Mouse (Mus musculus) kidney, adult 2 months (tissue): ENCODE measurements around the gene Sart1. TPM values are rescaled to one million over a fixed set of nuclear protein-coding genes. Genes with fewer than 3 reads are reported as not detected.
"Not testable (repeated sequence)": the region's sequence is repeated elsewhere in the genome, so short reads cannot be mapped to it uniquely, and the experiment has no call there.

Experiments used
- DNase-seq: peaks from one replicate; pipeline ENCODE4 v3.0.0; 2021
- H3K27ac ChIP-seq: fragments of 200-500 bp; 2 replicates; pipeline ENCODE4 v1.5.1; 2012; ENCODE audit warnings: low read depth, low read length, control low read depth, inconsistent platforms; ENCODE audit not compliant: insufficient read depth
- H3K27me3 ChIP-seq: fragments of 200-500 bp; replicated peaks from 2 replicates; pipeline ENCODE4 v1.6.1; 2012; ENCODE audit warnings: mild to moderate bottlenecking, moderate library complexity, low read length, inconsistent platforms; ENCODE audit not compliant: control insufficient read depth, insufficient read depth
- H3K36me3 ChIP-seq: fragments of 200-500 bp; 2 replicates; pipeline ENCODE4 v1.6.1; 2012; ENCODE audit warnings: mild to moderate bottlenecking, moderate library complexity, low read length, inconsistent platforms; ENCODE audit not compliant: control insufficient read depth, insufficient read depth
- H3K4me1 ChIP-seq: fragments of 200-500 bp; 2 replicates; pipeline ENCODE4 v1.6.1; 2011; ENCODE audit warnings: low read length; ENCODE audit not compliant: control insufficient read depth, insufficient read depth
- H3K4me3 ChIP-seq: fragments of 200-500 bp; 2 replicates; pipeline ENCODE4 v1.5.1; 2011; ENCODE audit warnings: mild to moderate bottlenecking, low read depth, low read length, control low read depth; ENCODE audit not compliant: insufficient read depth
- CTCF ChIP-seq: fragments of 200-500 bp; conservative IDR thresholded peaks from 2 replicates; pipeline ENCODE4 v1.5.1; 2011; ENCODE audit warnings: low read depth, mild to moderate bottlenecking, control low read depth, low read length, moderate library complexity, mixed read lengths; ENCODE audit not compliant: insufficient read depth, insufficient read length
- POLR2A ChIP-seq: fragments of 200-500 bp; IDR thresholded peaks from one replicate; pipeline ENCODE4 v1.6.1; 2011; ENCODE audit warnings: low read depth, low read length, control low read depth
- WGBS: fragments of 180-500 bp; shearing (Covaris S2); methylation state at CpG from one replicate; pipeline ENCODE4 v1.1.7; 2018; 5-methylcytosine and 5-hydroxymethylcytosine counted together
- polyA plus RNA-seq: library from polyadenylated mRNA; depleted of rRNA; stranded (reverse); fragments of >200 nt; gene quantifications from 2 replicates; pipeline ENCODE4 v1.2.3, GENCODE M21; 2012

Sart1 gene
- polyA plus RNA-seq, 1 experiment = 27.4 TPM

GRCm38 (mm10) chr19:5406531-5407126, 18.1 kb upstream of the Sart1 start:
- not testable (repeated sequence) for H3K27me3 ChIP-seq, H3K36me3 ChIP-seq
- TF ChIP-seq POLR2A = peak; percentile 31
- H3K4me3 ChIP-seq = peak overlapping the region; percentile 89
- DNase-seq = peak; percentile 77
- peak overlapping the region; percentile 99 for H3K27ac ChIP-seq
- WGBS = 19% methylated on average over 24 of the region's 25 CpGs
- peaks cover 16% of the 10 kb centered on the region for H3K4me1 ChIP-seq

GRCm38 (mm10) chr19:5405924-5406323, 17.4 kb upstream of the Sart1 start:
- 17% methylated on average over 7 of the region's 7 CpGs for WGBS
- peak overlapping the region; percentile 93 for H3K27ac ChIP-seq
- no peak for DNase-seq
- H3K27me3 ChIP-seq = no peaks in the 10 kb centered on the region
- H3K36me3 ChIP-seq = no peaks in the 10 kb centered on the region
- H3K4me1 ChIP-seq = peaks cover 16% of the 10 kb centered on the region
- peak overlapping the region; percentile 30 for H3K4me3 ChIP-seq
- TF ChIP-seq POLR2A = no peak
- TF ChIP-seq CTCF = no peak

- TF ChIP-seq CTCF (no peak), POLR2A (no peak)
- Histone ChIP-seq H3K4me1 (peaks cover 4% of the 10 kb centered on the region; the same call in 1 of the 2 replicates), H3K27me3 (no peaks in the 10 kb centered on the region), H3K4me3 (no peak within 1 kb of the TSS), H3K27ac (no peak within 1 kb of the TSS), H3K36me3 (no peaks in the 10 kb centered on the region)
- 56% methylated on average over 8 of the region's 8 CpGs for WGBS
- no peak for DNase-seq
Measured at GRCm38 (mm10) chr19:5402293-5402692, 13.8 kb upstream of the Sart1 start, which contains the start of gene Tsga10ip. TSS of gene Tsga10ip (minus strand) at chr19:5402526.

GRCm38 (mm10) chr19:5401073-5401472, 12.6 kb upstream of the Sart1 start:
- WGBS = 79% methylated on average over 4 of the region's 4 CpGs

GRCm38 (mm10) chr19:5395371-5395770, 6.9 kb upstream of the Sart1 start:
- Histone ChIP-seq H3K36me3 (no peaks in the 10 kb centered on the region), H3K27me3 (no peaks in the 10 kb centered on the region), H3K4me1 (no peaks in the 10 kb centered on the region), H3K27ac (no peak overlapping the region), H3K4me3 (no peak overlapping the region)
- 71% methylated on average over 4 of the region's 4 CpGs for WGBS
- TF ChIP-seq POLR2A (no peak), CTCF (no peak)
- no peak for DNase-seq

More at GRCm38 (mm10) chr19:5401073-5401472, 12.6 kb upstream of the Sart1 start:
- not testable (repeated sequence) for H3K27ac ChIP-seq, H3K27me3 ChIP-seq, H3K4me3 ChIP-seq, H3K4me1 ChIP-seq, H3K36me3 ChIP-seq, DNase-seq

- 50% methylated on average over 10 of the region's 10 CpGs for WGBS
- Histone ChIP-seq H3K4me3 (no peak overlapping the region), H3K27me3 (no peaks in the 10 kb centered on the region), H3K27ac (no peak overlapping the region), H3K36me3 (no peaks in the 10 kb centered on the region), H3K4me1 (no peaks in the 10 kb centered on the region)
- TF ChIP-seq CTCF (no peak), POLR2A (no peak)
- DNase-seq = no peak
Measured at GRCm38 (mm10) chr19:5394168-5394567, 5.7 kb upstream of the Sart1 start.

- WGBS = 36% methylated on average over 4 of the region's 4 CpGs
- no peak overlapping the region for H3K27ac ChIP-seq
- peaks cover under 1% of the 10 kb centered on the region; the same call in 1 of the 2 replicates for H3K4me1 ChIP-seq
- H3K27me3 ChIP-seq = no peaks in the 10 kb centered on the region
- H3K4me3 ChIP-seq = no peak overlapping the region
- DNase-seq = peak; percentile 85
- no peaks in the 10 kb centered on the region for H3K36me3 ChIP-seq
- no peak for TF ChIP-seq CTCF
- no peak for TF ChIP-seq POLR2A
Measured at GRCm38 (mm10) chr19:5392892-5393291, 4.4 kb upstream of the Sart1 start.
